Comparison of ENCODE assay signal across 16 mouse cellular contexts in genomic region chr8:89406688-89407087, GRCm38 (mm10).
"Had no signal": no experiment of that assay in that cellular context is flagged by ENCODE, and none has a peak within 500 bp of the region (broad histone marks: within the 10 kb centered on the region; RNA-seq: fewer than 3 reads in every experiment).

No protein-coding gene starts in this region.

- H3K27me3 ChIP-seq: neural tube, embryonic 13.5 days; neural tube, embryonic 15.5 days; stomach, embryonic 15.5 days had no signal

- H3K36me3 ChIP-seq: neural tube, embryonic 13.5 days; neural tube, embryonic 15.5 days; stomach, embryonic 15.5 days had no signal

- H3K4me2 ChIP-seq: neural tube, embryonic 13.5 days; neural tube, embryonic 15.5 days; stomach, embryonic 15.5 days had no signal

- H3K9me3 ChIP-seq: neural tube, embryonic 13.5 days; neural tube, embryonic 15.5 days; stomach, embryonic 15.5 days had no signal

- H3K4me1 ChIP-seq: neural tube, embryonic 13.5 days; neural tube, embryonic 15.5 days; stomach, embryonic 15.5 days had no signal

- H3K27ac ChIP-seq: neural tube, embryonic 13.5 days; neural tube, embryonic 15.5 days; stomach, embryonic 15.5 days; stomach, postnatal 0 days had no signal

- DNase-seq: retina, postnatal 1 day; right cerebral cortex, adult 18-20 months; right cerebral cortex, postnatal 14 days; right cerebral cortex, postnatal 25 days; right cerebral cortex, postnatal 4 days; spleen, adult 18-20 months; thymus, adult 18-20 months; thymus, adult 2 months; thymus, postnatal 14 days; thymus, postnatal 25 days; thymus, postnatal 36 days; thymus, postnatal 4 days had no signal

- H3K9ac ChIP-seq: neural tube, embryonic 13.5 days; neural tube, embryonic 15.5 days; stomach, embryonic 15.5 days had no signal

- H3K4me3 ChIP-seq: neural tube, embryonic 13.5 days; neural tube, embryonic 15.5 days; stomach, embryonic 15.5 days had no signal
